Mouse (Mus musculus) layer of hippocampus, adult 6 months (tissue): ENCODE results near the gene Shisa8. TPM values are rescaled to one million over a fixed set of nuclear protein-coding genes. Genes with fewer than 3 reads are reported as not detected.

ENCODE experiments used
- long read RNA-seq, 2 experiments: library from polyadenylated mRNA; unstranded; transcript quantifications; one replicate each; pipeline ENCODE4 v2.0.0; 2019 to 2020
- microRNA-seq: library from miRNA; unstranded; fragments of <30 nt; microRNA quantifications from one replicate; pipeline ENCODE4 v1.2.0, GENCODE M21; 2020
- polyA plus RNA-seq: library from polyadenylated mRNA; unstranded; fragments of <200 nt; fragmentation: Nextera tagmentation; gene quantifications from 2 replicates; pipeline ENCODE4 v1.2.3, GENCODE M21; 2021

The Shisa8 gene
- polyA plus RNA-seq, result 0.77 and 0.94 TPM in 2 replicates
- long read RNA-seq, experiment 1, result 0 reads
- long read RNA-seq, experiment 2, transcript Shisa8-201 (4 exons, 2,588 nt), result major isoform, 22 of 22 reads
- long read RNA-seq, experiment 2, partial matches to known transcripts, result 0 of 22 reads
- long read RNA-seq, experiment 2, other reads (novel, unspliced or antisense), result 0 of 22 reads

GRCm38 (mm10) chr15:82212752-82213063, at the start of gene Shisa8:
TSS of gene Shisa8 (minus strand) at chr15:82212815.

GRCm38 (mm10) chr15:82252097-82252496, 39.5 kb upstream of the Shisa8 start, which contains the start of gene 1500009C09Rik:
TSS of gene 1500009C09Rik (plus strand) at chr15:82252397.

GRCm38 (mm10) chr15:82244115-82244804, 31.6 kb upstream of the Shisa8 start, which contains the start of gene Cenpm:
TSS of gene Cenpm (minus strand) at chr15:82244748.

GRCm38 (mm10) chr15:82223657-82224601, 11.3 kb upstream of the Shisa8 start, which contains the start of gene Tnfrsf13c:
TSS of gene Tnfrsf13c (minus strand) at chr15:82224369.

Small RNA genes lying within 50 kb of the gene (microRNA-seq; reads per million reads assigned to microRNA genes)
- 25.3 reads per million, percentile 44 among the genes with 10 or more reads in this experiment for gene Mir33

Other genes starting within 250 kb of the Shisa8 start
- not detected in 2 replicates for gene 1700029P11Rik, start 232.3 kb downstream of the Shisa8 start, polyA plus RNA-seq
- gene Xrcc6, start 225.0 kb downstream of the Shisa8 start, polyA plus RNA-seq, result 15.6 and 17.5 TPM in 2 replicates
- 47.9 and 57.1 TPM in 2 replicates for gene Desi1, start 179.0 kb downstream of the Shisa8 start, polyA plus RNA-seq
- 239 and 241 TPM in 2 replicates for gene Snu13, start 165.2 kb downstream of the Shisa8 start, polyA plus RNA-seq
- gene 4930407I10Rik, start 153.7 kb downstream of the Shisa8 start, polyA plus RNA-seq, result not detected in 2 replicates
- gene Mei1, start 142.8 kb downstream of the Shisa8 start, polyA plus RNA-seq, result 0.20 and 0.46 TPM in 2 replicates
- gene Ccdc134, start 84.9 kb downstream of the Shisa8 start, polyA plus RNA-seq, result 5.4 and 5.5 TPM in 2 replicates
- gene Srebf2, start 65.6 kb downstream of the Shisa8 start, polyA plus RNA-seq, result 50.4 and 52.5 TPM in 2 replicates
- 0.36 and 0.52 TPM in 2 replicates for gene Tnfrsf13c, start 11.6 kb upstream of the Shisa8 start, polyA plus RNA-seq
- 16.3 and 17.6 TPM in 2 replicates for gene Cenpm, start 31.9 kb upstream of the Shisa8 start, polyA plus RNA-seq
- gene 1500009C09Rik, start 39.6 kb upstream of the Shisa8 start, polyA plus RNA-seq, result 24.5 and 34.8 TPM in 2 replicates
- gene Sept3, start 62.1 kb upstream of the Shisa8 start, polyA plus RNA-seq, result 85.2 and 107 TPM in 2 replicates
- gene Wbp2nl, start 86.1 kb upstream of the Shisa8 start, polyA plus RNA-seq, result not detected in 2 replicates
- gene Naga, start 126.1 kb upstream of the Shisa8 start, polyA plus RNA-seq, result 32.4 and 37.4 TPM in 2 replicates
- gene Pheta2, start 126.1 kb upstream of the Shisa8 start, polyA plus RNA-seq, result 0.64 and 0.84 TPM in 2 replicates
- gene Smdt1, start 126.1 kb upstream of the Shisa8 start, polyA plus RNA-seq, result 902 and 958 TPM in 2 replicates
- gene Ndufa6, start 141.5 kb upstream of the Shisa8 start, polyA plus RNA-seq, result 900 and 946 TPM in 2 replicates
- 17.5 and 27.3 TPM in 2 replicates for gene Cyp2d22, start 167.4 kb upstream of the Shisa8 start, polyA plus RNA-seq
- gene Cyp2d11, start 181.2 kb upstream of the Shisa8 start, polyA plus RNA-seq, result not detected in 2 replicates
- not detected in 2 replicates for gene Cyp2d10, start 194.4 kb upstream of the Shisa8 start, polyA plus RNA-seq
- gene Cyp2d9, start 220.6 kb upstream of the Shisa8 start, polyA plus RNA-seq, result not detected in 2 replicates